Mouse (Mus musculus): ENCODE measurements around the gene Runx1.

DNA sequence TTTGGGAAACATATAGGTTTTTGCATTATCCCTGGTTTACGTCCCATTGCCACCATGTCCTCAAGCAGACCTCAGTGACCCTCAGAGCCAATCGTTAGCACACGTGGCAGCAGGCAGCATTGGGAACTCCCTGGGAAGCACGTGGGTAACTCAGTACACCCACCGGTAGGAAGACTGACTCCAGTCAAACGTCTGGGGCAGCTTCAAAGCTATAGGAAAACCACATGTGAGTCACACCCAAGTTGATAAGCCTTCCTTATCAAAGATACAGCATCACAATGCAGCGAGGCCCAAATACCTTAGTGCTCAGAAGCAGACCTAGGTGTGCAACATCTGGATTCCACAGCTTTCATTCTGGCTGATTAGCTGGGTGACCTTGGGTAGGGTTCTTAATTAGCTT, 164.2 kb downstream of the Runx1 start:
- TF ChIP-seq CTCF (IDR thresholded peaks at IDR 0.05; ENCODE audit: insufficient read depth, low read length): no peak
- TF ChIP-seq POLR2A (IDR thresholded peaks at IDR 0.05; ENCODE audit: borderline replicate concordance, extremely low read depth, low read depth, low read length): no peak

All from lung, adult 2 months (tissue).